Mouse (Mus musculus) kidney, embryonic 15.5 days (tissue): ENCODE results near the gene Rdh5. TPM values are rescaled to one million over a fixed set of nuclear protein-coding genes. Genes with fewer than 3 reads are reported as not detected.
A peak's percentile ranks its signal among the peaks of the same experiment; 100 is the strongest.

Source experiments
- ATAC-seq: fragments of 200-750 bp; cut with Nextera tagmentation; replicated peaks from 2 replicates; pipeline ENCODE4 v1.8.0; 2017; ENCODE audit warnings: moderate TSS enrichment; ENCODE audit not compliant: low FRiP score
- H3K27ac ChIP-seq: fragments of 300-500 bp; sonication (generic); 2 replicates; pipeline ENCODE4 v1.5.1; 2015; ENCODE audit warnings: mild to moderate bottlenecking, inconsistent platforms
- H3K27me3 ChIP-seq: fragments of 300-500 bp; sonication (generic); 2 replicates; pipeline ENCODE4 v1.6.1; 2015; ENCODE audit warnings: inconsistent platforms
- H3K36me3 ChIP-seq: fragments of 300-500 bp; sonication (generic); 2 replicates; pipeline ENCODE4 v1.6.1; 2015; ENCODE audit warnings: inconsistent platforms
- H3K4me1 ChIP-seq: fragments of 300-500 bp; sonication (generic); 2 replicates; pipeline ENCODE4 v1.6.1; 2015; ENCODE audit warnings: inconsistent platforms
- H3K4me2 ChIP-seq: fragments of 300-500 bp; sonication (generic); 2 replicates; pipeline ENCODE4 v1.6.1; 2015; ENCODE audit warnings: moderate library complexity, mild to moderate bottlenecking, inconsistent platforms
- H3K4me3 ChIP-seq: fragments of 300-500 bp; sonication (generic); replicated peaks from 2 replicates; pipeline ENCODE4 v1.5.1; 2015; ENCODE audit warnings: mild to moderate bottlenecking, inconsistent platforms
- H3K9ac ChIP-seq: fragments of 300-500 bp; sonication (generic); 2 replicates; pipeline ENCODE4 v1.6.1; 2015; ENCODE audit warnings: mild to moderate bottlenecking, inconsistent platforms
- H3K9me3 ChIP-seq: fragments of 300-500 bp; sonication (generic); replicated peaks from 2 replicates; pipeline ENCODE4 v1.6.1; 2016; ENCODE audit warnings: inconsistent platforms
- WGBS: fragments of 180-500 bp; shearing (Covaris S2); methylation state at CpG from one replicate; pipeline ENCODE4 v1.1.7; 2015; ENCODE audit warnings: mixed read lengths; 5-methylcytosine and 5-hydroxymethylcytosine counted together
- polyA plus RNA-seq: library from polyadenylated mRNA; unstranded; fragments of >200 nt; fragmentation: Nextera tagmentation; extraction: Ambion mirVana; gene quantifications from 2 replicates; pipeline ENCODE4 v1.2.1, GENCODE M21; 2015

Gene Rdh5
- polyA plus RNA-seq, 1 experiment from 2014 or later = 18.8 TPM

GRCm38 (mm10) chr10:128938974-128939373 is 16.3 kb upstream of the Rdh5 start:
- WGBS = 45% methylated on average over 5 of the region's 5 CpGs
- Histone ChIP-seq H3K9me3 (no peaks in the 10 kb centered on the region), H3K36me3 (no peaks in the 10 kb centered on the region), H3K27me3 (peaks cover 29% of the 10 kb centered on the region), H3K4me2 (no peak overlapping the region), H3K9ac (no peak overlapping the region), H3K4me3 (no peak overlapping the region), H3K27ac (no peak overlapping the region), H3K4me1 (peaks cover 6% of the 10 kb centered on the region; the same call in 1 of the 2 replicates)
- no peak for ATAC-seq

DNA sequence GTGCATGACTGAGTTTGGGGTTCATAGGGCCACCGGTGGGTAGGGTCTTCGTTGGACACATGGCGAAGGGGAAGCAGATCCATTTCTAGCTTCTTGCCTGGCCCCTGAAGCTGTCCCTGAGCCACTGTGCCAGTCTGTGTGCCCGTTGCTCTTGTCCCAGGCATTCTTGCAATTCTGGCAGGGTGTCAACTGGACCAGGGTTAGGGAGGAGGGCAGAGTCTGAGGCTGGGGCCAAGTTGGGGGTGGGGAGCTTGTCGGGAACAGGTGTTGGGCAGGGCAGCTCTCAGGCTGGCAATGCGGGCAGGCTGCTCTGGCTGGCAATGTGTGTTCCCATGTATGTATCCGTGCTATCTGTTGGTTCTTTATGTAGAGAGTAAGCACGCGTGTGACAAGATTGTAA is 15.8 kb upstream of the Rdh5 start:
- H3K27ac ChIP-seq = no peak overlapping the region
- H3K27me3 ChIP-seq = peaks cover 34% of the 10 kb centered on the region
- H3K4me3 ChIP-seq = no peak overlapping the region
- 85% methylated on average over 9 of the region's 9 CpGs for WGBS
- no peaks in the 10 kb centered on the region for H3K9me3 ChIP-seq
- no peaks in the 10 kb centered on the region for H3K36me3 ChIP-seq
- H3K4me2 ChIP-seq = no peak overlapping the region
- no peak for ATAC-seq
- H3K4me1 ChIP-seq = peaks cover 11% of the 10 kb centered on the region
- no peak overlapping the region for H3K9ac ChIP-seq

GRCm38 (mm10) chr10:128937756-128938390 is 15.2 kb upstream of the Rdh5 start:
- Histone ChIP-seq H3K9me3 (no peaks in the 10 kb centered on the region), H3K27me3 (peaks cover 40% of the 10 kb centered on the region), H3K4me1 (peaks cover 16% of the 10 kb centered on the region), H3K27ac (no peak overlapping the region), H3K4me3 (no peak overlapping the region), H3K4me2 (no peak overlapping the region), H3K9ac (no peak overlapping the region), H3K36me3 (no peaks in the 10 kb centered on the region)
- WGBS = 58% methylated on average over 12 of the region's 12 CpGs
- no peak for ATAC-seq

DNA sequence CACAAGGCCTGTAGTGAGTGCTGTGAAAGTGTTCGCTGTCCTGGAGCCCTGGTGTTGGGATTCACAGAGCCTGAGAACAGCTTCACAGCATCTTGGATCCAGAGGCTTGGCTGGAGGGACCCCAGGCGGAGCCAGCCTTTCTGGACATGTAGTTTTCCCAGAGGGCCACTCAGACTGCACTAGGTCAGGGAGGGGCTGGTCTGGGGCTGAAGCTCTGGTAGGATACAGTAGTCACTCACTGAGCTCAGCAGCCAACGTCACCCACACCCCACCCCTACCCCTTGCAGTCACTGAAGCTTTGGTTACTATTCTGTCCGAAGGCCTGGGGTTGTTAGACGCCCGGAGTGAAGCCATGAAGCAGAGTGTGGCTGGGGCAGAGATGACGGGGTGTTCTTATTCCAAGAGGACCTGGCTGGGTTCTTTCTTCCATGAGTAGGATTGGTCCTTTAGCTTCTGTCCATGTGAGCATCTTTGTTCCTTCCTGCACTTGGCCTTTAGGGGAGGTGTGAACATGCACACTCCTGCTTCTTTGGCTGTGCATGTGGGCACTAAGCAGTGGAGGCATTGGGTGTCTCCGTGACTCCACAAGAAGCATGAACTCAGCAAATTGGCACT is 13.2 kb upstream of the Rdh5 start:
- no peaks in the 10 kb centered on the region for H3K36me3 ChIP-seq
- WGBS = 73% methylated on average over 8 of the region's 8 CpGs
- H3K4me1 ChIP-seq = peaks cover 16% of the 10 kb centered on the region
- peaks cover 60% of the 10 kb centered on the region for H3K27me3 ChIP-seq
- peak overlapping the region; percentile 9; the same call in 1 of the 2 replicates for H3K4me2 ChIP-seq
- H3K9me3 ChIP-seq = no peaks in the 10 kb centered on the region
- no peak overlapping the region for H3K9ac ChIP-seq
- no peak overlapping the region for H3K27ac ChIP-seq
- no peak overlapping the region for H3K4me3 ChIP-seq
- no peak; the same call in 1 of the 2 replicates for ATAC-seq

- no peak overlapping the region for H3K27ac ChIP-seq
- H3K4me2 ChIP-seq = no peak overlapping the region
- no peaks in the 10 kb centered on the region for H3K36me3 ChIP-seq
- no peak for ATAC-seq
- H3K4me1 ChIP-seq = peaks cover 16% of the 10 kb centered on the region
- 62% methylated on average over 7 of the region's 7 CpGs for WGBS
- no peaks in the 10 kb centered on the region for H3K9me3 ChIP-seq
- no peak overlapping the region for H3K9ac ChIP-seq
- H3K27me3 ChIP-seq = peaks cover 67% of the 10 kb centered on the region
- H3K4me3 ChIP-seq = no peak overlapping the region
Measured at GRCm38 (mm10) chr10:128934997-128935787, 12.5 kb upstream of the Rdh5 start.

GRCm38 (mm10) chr10:128933976-128934721 is 11.5 kb upstream of the Rdh5 start:
- H3K4me1 ChIP-seq = peaks cover 16% of the 10 kb centered on the region
- ATAC-seq = 0 out of 2 replicates have a peak, but pooled peaks have one; percentile 9
- peak overlapping the region; percentile 48 for H3K4me3 ChIP-seq
- H3K9me3 ChIP-seq = no peaks in the 10 kb centered on the region
- H3K27ac ChIP-seq = no peak overlapping the region
- H3K27me3 ChIP-seq = peaks cover 75% of the 10 kb centered on the region
- H3K36me3 ChIP-seq = no peaks in the 10 kb centered on the region
- H3K4me2 ChIP-seq = peak overlapping the region; percentile 89
- WGBS = 3% methylated on average over 21 of the region's 21 CpGs
- H3K9ac ChIP-seq = no peak overlapping the region

DNA sequence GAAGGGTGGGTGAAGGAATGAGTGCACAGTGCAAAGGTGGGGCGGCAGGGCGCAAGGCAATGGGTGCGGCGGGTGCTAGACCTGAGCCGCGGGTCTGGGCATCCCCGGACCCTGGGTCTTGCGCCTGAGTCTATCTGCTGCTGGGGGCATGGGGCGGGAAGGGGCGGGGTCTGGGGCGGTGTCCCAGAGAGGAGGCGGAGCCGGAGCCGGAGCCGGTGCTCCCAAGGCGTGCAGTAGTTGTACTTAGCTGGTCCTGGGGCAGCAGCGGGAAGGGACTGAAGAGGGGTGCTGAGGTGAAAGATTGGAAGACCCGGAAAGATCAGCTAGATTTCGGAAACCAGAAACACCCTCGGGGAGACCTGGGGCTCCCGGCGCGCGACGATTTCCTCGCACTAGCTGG is 10.9 kb upstream of the Rdh5 start, which contains the start of gene Itga7:
Itga7 (plus strand) TSS at position 245 of the 400 bp plus-strand sequence.
- Histone ChIP-seq H3K4me2 (peak within 1 kb of the TSS; percentile 89), H3K9me3 (no peaks in the 10 kb centered on the region), H3K4me1 (peaks cover 16% of the 10 kb centered on the region), H3K36me3 (no peaks in the 10 kb centered on the region), H3K27ac (no peak within 1 kb of the TSS), H3K4me3 (peak within 1 kb of the TSS; percentile 48), H3K9ac (no peak within 1 kb of the TSS), H3K27me3 (peaks cover 75% of the 10 kb centered on the region)
- peak; percentile 85 for ATAC-seq
- WGBS = under 1% methylated on average over 25 of the region's 26 CpGs

GRCm38 (mm10) chr10:128931441-128931840 is 8.8 kb upstream of the Rdh5 start:
- Histone ChIP-seq H3K36me3 (no peaks in the 10 kb centered on the region), H3K4me2 (no peak overlapping the region), H3K4me3 (no peak overlapping the region), H3K4me1 (peaks cover 16% of the 10 kb centered on the region), H3K9ac (no peak overlapping the region), H3K27me3 (peaks cover 80% of the 10 kb centered on the region), H3K27ac (no peak overlapping the region), H3K9me3 (no peaks in the 10 kb centered on the region)
- no peak for ATAC-seq
- 17% methylated on average over 2 of the region's 2 CpGs for WGBS

- no peak for ATAC-seq
- WGBS = 68% methylated on average over 7 of the region's 7 CpGs
- Histone ChIP-seq H3K9me3 (no peaks in the 10 kb centered on the region), H3K36me3 (no peaks in the 10 kb centered on the region), H3K27me3 (peaks cover 63% of the 10 kb centered on the region), H3K27ac (no peak overlapping the region), H3K4me2 (no peak overlapping the region), H3K9ac (no peak overlapping the region), H3K4me3 (no peak overlapping the region), H3K4me1 (peaks cover 16% of the 10 kb centered on the region)
Measured at GRCm38 (mm10) chr10:128929638-128930378, 7.1 kb upstream of the Rdh5 start.

- Histone ChIP-seq H3K27ac (no peak overlapping the region), H3K4me2 (no peak overlapping the region), H3K4me3 (no peak overlapping the region), H3K9ac (no peak overlapping the region), H3K36me3 (no peaks in the 10 kb centered on the region), H3K27me3 (peaks cover 49% of the 10 kb centered on the region), H3K9me3 (no peaks in the 10 kb centered on the region), H3K4me1 (peaks cover 11% of the 10 kb centered on the region)
- 37% methylated on average over 4 of the region's 4 CpGs for WGBS
- ATAC-seq = no peak
Measured at GRCm38 (mm10) chr10:128928356-128928755, 5.7 kb upstream of the Rdh5 start.

GRCm38 (mm10) chr10:128923935-128924334 is 1.2 kb upstream of the Rdh5 start, which contains the start of gene Bloc1s1:
Gene Bloc1s1 (minus strand): TSS chr10:128924035.
- Histone ChIP-seq H3K9ac (peak within 1 kb of the TSS; percentile 70), H3K27me3 (peaks cover 10% of the 10 kb centered on the region; the same call in 1 of the 2 replicates), H3K4me2 (peak within 1 kb of the TSS; percentile 85), H3K4me1 (peaks cover 45% of the 10 kb centered on the region), H3K4me3 (peak within 1 kb of the TSS; percentile 69), H3K36me3 (no peaks in the 10 kb centered on the region; the same call in 1 of the 2 replicates), H3K27ac (peak within 1 kb of the TSS; percentile 95), H3K9me3 (no peaks in the 10 kb centered on the region)
- 62% methylated on average over 9 of the region's 9 CpGs for WGBS
- ATAC-seq = no peak
